Mouse (Mus musculus) hindbrain, embryonic 16.5 days (tissue): ENCODE results near the gene Slc24a3. TPM values are rescaled to one million over a fixed set of nuclear protein-coding genes. Genes with fewer than 3 reads are reported as not detected.

Experiments
- ATAC-seq: fragments of 200-750 bp; cut with Nextera tagmentation; 2 replicates; pipeline ENCODE4 v1.8.0; 2017; ENCODE audit warnings: moderate TSS enrichment, moderate library complexity
- H3K27ac ChIP-seq: fragments of 300-500 bp; sonication (generic); 2 replicates; pipeline ENCODE4 v1.5.1; 2014; ENCODE audit warnings: low read depth, mild to moderate bottlenecking, control low read depth, low read length, moderate library complexity
- H3K27me3 ChIP-seq: fragments of 300-500 bp; sonication (generic); replicated peaks from 2 replicates; pipeline ENCODE4 v1.6.1; 2014; ENCODE audit warnings: low read length; ENCODE audit not compliant: control insufficient read depth, insufficient read depth
- H3K36me3 ChIP-seq: fragments of 300-500 bp; sonication (generic); 2 replicates; pipeline ENCODE4 v1.6.1; 2014; ENCODE audit warnings: mild to moderate bottlenecking, low read length, moderate library complexity, mixed read lengths; ENCODE audit not compliant: control insufficient read depth, insufficient read depth
- H3K4me1 ChIP-seq: fragments of 300-500 bp; sonication (generic); 2 replicates; pipeline ENCODE4 v1.6.1; 2014; ENCODE audit warnings: low read depth, low read length; ENCODE audit not compliant: control insufficient read depth, insufficient read depth
- H3K4me2 ChIP-seq: fragments of 300-500 bp; sonication (generic); 2 replicates; pipeline ENCODE4 v1.6.1; 2014; ENCODE audit warnings: mild to moderate bottlenecking, low read length, control low read depth, moderate library complexity
- H3K4me3 ChIP-seq: fragments of 300-500 bp; sonication (generic); 2 replicates; pipeline ENCODE4 v1.5.1; 2014; ENCODE audit warnings: mild to moderate bottlenecking, low read length, control low read depth, moderate library complexity
- H3K9ac ChIP-seq: fragments of 300-500 bp; sonication (generic); 2 replicates; pipeline ENCODE4 v1.6.1; 2014; ENCODE audit warnings: low read depth, mild to moderate bottlenecking, control low read depth, low read length, moderate library complexity
- H3K9me3 ChIP-seq: fragments of 300-500 bp; sonication (generic); 2 replicates; pipeline ENCODE4 v1.6.1; 2014; ENCODE audit warnings: mild to moderate bottlenecking, low read length, moderate library complexity; ENCODE audit not compliant: control insufficient read depth
- WGBS: fragments of 180-500 bp; shearing (Covaris S2); extraction: QIAGEN DNeasy Blood & Tissue Kit; methylation state at CpG from one replicate; pipeline ENCODE4 v1.1.7; 2014; 5-methylcytosine and 5-hydroxymethylcytosine counted together
- polyA plus RNA-seq: library from polyadenylated mRNA; unstranded; fragments of >200 nt; fragmentation: Nextera tagmentation; extraction: Ambion mirVana; gene quantifications from 2 replicates; pipeline ENCODE4 v1.2.1, GENCODE M21; 2015

The Slc24a3 gene
- polyA plus RNA-seq, 1 experiment from 2014 or later: 11.7 TPM

- Histone ChIP-seq H3K4me2 (no peak overlapping the region), H3K36me3 (no peaks in the 10 kb centered on the region), H3K4me3 (no peak overlapping the region), H3K4me1 (peaks cover 3% of the 10 kb centered on the region; the same call in 1 of the 2 replicates), H3K9ac (no peak overlapping the region), H3K9me3 (no peaks in the 10 kb centered on the region), H3K27me3 (no peaks in the 10 kb centered on the region), H3K27ac (no peak overlapping the region)
- 100% methylated on average over 1 of the region's 1 CpGs for WGBS
- no peak for ATAC-seq
Measured at GRCm38 (mm10) chr2:145684151-145684550, 516.6 kb downstream of the Slc24a3 start.

GRCm38 (mm10) chr2:145684891-145685290 lies 517.3 kb downstream of the Slc24a3 start:
- no peaks in the 10 kb centered on the region for H3K9me3 ChIP-seq
- 78% methylated on average over 8 of the region's 8 CpGs for WGBS
- peaks cover 3% of the 10 kb centered on the region; the same call in 1 of the 2 replicates for H3K4me1 ChIP-seq
- H3K4me2 ChIP-seq: no peak overlapping the region
- H3K9ac ChIP-seq: no peak overlapping the region
- no peaks in the 10 kb centered on the region for H3K36me3 ChIP-seq
- H3K4me3 ChIP-seq: no peak overlapping the region
- no peaks in the 10 kb centered on the region for H3K27me3 ChIP-seq
- no peak overlapping the region for H3K27ac ChIP-seq
- ATAC-seq: no peak

GRCm38 (mm10) chr2:145686017-145686416 lies 518.5 kb downstream of the Slc24a3 start:
- Histone ChIP-seq H3K4me1 (peaks cover 3% of the 10 kb centered on the region; the same call in 1 of the 2 replicates), H3K4me3 (no peak overlapping the region), H3K9me3 (no peaks in the 10 kb centered on the region), H3K4me2 (no peak overlapping the region), H3K9ac (no peak overlapping the region), H3K36me3 (no peaks in the 10 kb centered on the region), H3K27me3 (no peaks in the 10 kb centered on the region), H3K27ac (no peak overlapping the region)
- WGBS: 88% methylated on average over 4 of the region's 4 CpGs
- ATAC-seq: no peak

- Histone ChIP-seq H3K4me1 (no peaks in the 10 kb centered on the region), H3K36me3 (no peaks in the 10 kb centered on the region), H3K4me2 (no peak overlapping the region), H3K27ac (no peak overlapping the region), H3K4me3 (no peak overlapping the region), H3K27me3 (no peaks in the 10 kb centered on the region), H3K9me3 (no peaks in the 10 kb centered on the region), H3K9ac (no peak overlapping the region)
- 80% methylated on average over 10 of the region's 10 CpGs for WGBS
- no peak for ATAC-seq
Measured at GRCm38 (mm10) chr2:145691367-145692009, 523.9 kb downstream of the Slc24a3 start.
